Mouse (Mus musculus) MEL (cell line): ENCODE data around the gene Ahcyl2. TPM values are rescaled to one million over a fixed set of nuclear protein-coding genes. Genes with fewer than 3 reads are reported as not detected.

Source experiments
- DNase-seq: peaks from one replicate; pipeline ENCODE4 v3.0.0; 2011; ENCODE audit warnings: low read depth, low spot score
- H3K27ac ChIP-seq: 2 replicates; pipeline ENCODE4 v1.5.1; 2012; ENCODE audit warnings: low read depth, mild to moderate bottlenecking, control low read depth, low read length, moderate library complexity; ENCODE audit not compliant: control insufficient read depth
- H3K27me3 ChIP-seq, 2 experiments: fragments of 150-350 bp in 1 of 2; sonication (generic) in 1 of 2; 2 replicates each; pipeline ENCODE4 v1.6.1; 2012; ENCODE audit warnings: low read length in 2 of 2, mild to moderate bottlenecking in 2 of 2, improper control_type of control experiment in 1 of 2, moderate library complexity in 1 of 2; ENCODE audit not compliant: insufficient read depth in 2 of 2, control insufficient read depth in 1 of 2
- H3K36me3 ChIP-seq, 2 experiments: 2 replicates each; pipeline ENCODE4 v1.6.1; 2012 to 2014; ENCODE audit warnings: low read length in 2 of 2, improper control_type of control experiment in 1 of 2, inconsistent platforms in 1 of 2, mild to moderate bottlenecking in 1 of 2; ENCODE audit not compliant: insufficient read depth in 2 of 2, control insufficient read depth in 1 of 2
- H3K4me1 ChIP-seq, 2 experiments: fragments of 150-350 bp in 1 of 2; sonication (generic) in 1 of 2; 2 replicates each; pipeline ENCODE4 v1.6.1; 2012; ENCODE audit warnings: low read length in 2 of 2, improper control_type of control experiment in 1 of 2, mild to moderate bottlenecking in 1 of 2; ENCODE audit not compliant: insufficient read depth in 2 of 2, control insufficient read depth in 1 of 2
- H3K4me3 ChIP-seq, 2 experiments: fragments of 150-350 bp in 1 of 2; sonication (generic) in 1 of 2; 2 replicates each; pipeline ENCODE4 v1.5.1; 2012; ENCODE audit warnings: low read depth in 2 of 2, low read length in 2 of 2, mild to moderate bottlenecking in 2 of 2, moderate library complexity in 2 of 2, control low read depth in 1 of 2, improper control_type of control experiment in 1 of 2; ENCODE audit not compliant: control insufficient read depth in 1 of 2, insufficient read depth in 1 of 2
- H3K79me2 ChIP-seq: 2 replicates; pipeline ENCODE4 v1.6.1; 2012; ENCODE audit warnings: mild to moderate bottlenecking, low read length, moderate library complexity; ENCODE audit not compliant: control insufficient read depth, poor library complexity, insufficient read depth
- H3K9ac ChIP-seq: 2 replicates; pipeline ENCODE4 v1.6.1; 2012; ENCODE audit warnings: low read depth, mild to moderate bottlenecking, control low read depth, low read length, moderate library complexity; ENCODE audit not compliant: control insufficient read depth, poor library complexity, severe bottlenecking
- H3K9me3 ChIP-seq: fragments of 150-350 bp; sonication (generic); replicated peaks from 2 replicates; pipeline ENCODE4 v1.6.1; 2012; ENCODE audit warnings: mild to moderate bottlenecking, low read length, improper control_type of control experiment, moderate library complexity; ENCODE audit not compliant: insufficient read depth
- CHD2 ChIP-seq: IDR thresholded peaks from 2 replicates; pipeline ENCODE4 v1.6.1; 2011; ENCODE audit warnings: low read length, improper control_type of control experiment
- CTCF ChIP-seq, 3 experiments: IDR thresholded peaks in 2 of 3; conservative IDR thresholded peaks in 1 of 3; 2 replicates each; pipeline ENCODE4 v1.5.1; 2011 to 2012; ENCODE audit warnings: low read length in 3 of 3, low read depth in 2 of 3, mild to moderate bottlenecking in 2 of 3, improper control_type of control experiment in 1 of 3, inconsistent platforms in 1 of 3, mixed read lengths in 1 of 3, moderate library complexity in 1 of 3; ENCODE audit not compliant: control insufficient read depth in 1 of 3, insufficient read depth in 1 of 3, poor library complexity in 1 of 3, severe bottlenecking in 1 of 3
- GATA1 ChIP-seq: IDR thresholded peaks from 2 replicates; pipeline ENCODE4 v1.6.1; 2011; ENCODE audit warnings: low read depth, low read length, improper control_type of control experiment
- HCFC1 ChIP-seq: IDR thresholded peaks from 2 replicates; pipeline ENCODE4 v1.6.1; 2012; ENCODE audit warnings: low read depth, mild to moderate bottlenecking, inconsistent platforms, low read length, improper control_type of control experiment, moderate library complexity
- MYC ChIP-seq: IDR thresholded peaks from 2 replicates; pipeline ENCODE4 v1.6.1; 2011; ENCODE audit warnings: low read depth, mild to moderate bottlenecking, low read length, improper control_type of control experiment, moderate library complexity
- NRF1 ChIP-seq: IDR thresholded peaks from 2 replicates; pipeline ENCODE4 v1.6.1; 2014; ENCODE audit warnings: low read depth, mild to moderate bottlenecking, inconsistent platforms, low read length, improper control_type of control experiment, moderate library complexity; ENCODE audit not compliant: poor library complexity, insufficient read depth, severe bottlenecking
- POLR2A ChIP-seq, 2 experiments: IDR thresholded peaks; 2 replicates each; pipeline ENCODE4 v1.6.1; 2011 to 2012; ENCODE audit warnings: low read length in 2 of 2, mild to moderate bottlenecking in 2 of 2, control low read depth in 1 of 2, improper control_type of control experiment in 1 of 2, low read depth in 1 of 2, moderate library complexity in 1 of 2; ENCODE audit not compliant: control insufficient read depth in 1 of 2, insufficient read depth in 1 of 2, poor library complexity in 1 of 2
- RAD21 ChIP-seq: IDR thresholded peaks from 2 replicates; pipeline ENCODE4 v1.6.1; 2011; ENCODE audit warnings: mild to moderate bottlenecking, low read depth, low read length, improper control_type of control experiment
- RCOR1 ChIP-seq: IDR thresholded peaks from 2 replicates; pipeline ENCODE4 v1.6.1; 2012; ENCODE audit warnings: low read depth, mild to moderate bottlenecking, inconsistent platforms, low read length, improper control_type of control experiment
- SIN3A ChIP-seq: IDR thresholded peaks from 2 replicates; pipeline ENCODE4 v1.6.1; 2012; ENCODE audit warnings: low read length, improper control_type of control experiment, inconsistent platforms
- SMC3 ChIP-seq: IDR thresholded peaks from 2 replicates; pipeline ENCODE4 v1.6.1; 2011; ENCODE audit warnings: low read depth, low read length, improper control_type of control experiment
- TAL1 ChIP-seq: IDR thresholded peaks from 2 replicates; pipeline ENCODE4 v1.6.1; 2012; ENCODE audit warnings: mild to moderate bottlenecking, inconsistent platforms, low read length, moderate library complexity, mixed read lengths
- UBTF ChIP-seq: IDR thresholded peaks from 2 replicates; pipeline ENCODE4 v1.6.1; 2012; ENCODE audit warnings: low read depth, mild to moderate bottlenecking, inconsistent platforms, low read length, improper control_type of control experiment, moderate library complexity, borderline replicate concordance; ENCODE audit not compliant: insufficient read depth
- ZC3H11A ChIP-seq: IDR thresholded peaks from 2 replicates; pipeline ENCODE4 v1.6.1; 2012; ENCODE audit warnings: low read depth, mild to moderate bottlenecking, inconsistent platforms, low read length, improper control_type of control experiment
- ZKSCAN1 ChIP-seq: IDR thresholded peaks from 2 replicates; pipeline ENCODE4 v1.6.1; 2012; ENCODE audit warnings: low read depth, mild to moderate bottlenecking, inconsistent platforms, low read length, improper control_type of control experiment, moderate library complexity
- ZMIZ1 ChIP-seq: IDR thresholded peaks from 2 replicates; pipeline ENCODE4 v1.6.1; 2012; ENCODE audit warnings: low read depth, mild to moderate bottlenecking, inconsistent platforms, low read length, improper control_type of control experiment, moderate library complexity
- polyA plus RNA-seq, 2 experiments: library from polyadenylated mRNA; stranded (reverse) in 1 of 2; unstranded in 1 of 2; fragments of >175 nt in 1 of 2; fragments of >200 nt in 1 of 2; gene quantifications; 2 replicates each; pipeline versions ENCODE4 v1.2.1 to v1.2.4; 2012; ENCODE audit warnings: low replicate concordance in 2 of 2, low read depth in 1 of 2; ENCODE audit not compliant: insufficient read length in 2 of 2, insufficient read depth in 1 of 2, missing spikeins in 1 of 2
- total RNA-seq: library from RNA; depleted of rRNA; stranded (reverse); fragments of 300-350 nt; gene quantifications from 2 replicates; pipeline ENCODE4 v1.2.3, GENCODE M21; 2012

The Ahcyl2 gene
- total and polyA plus RNA-seq, 3 experiments: 16.9 to 17.0 TPM; not detected in 1

GRCm38 (mm10) chr6:29761282-29761681, 6.5 kb upstream of the Ahcyl2 start:
- no peaks in the 10 kb centered on the region for H3K79me2 ChIP-seq
- H3K4me1 ChIP-seq: peaks cover 0 to 3% of the 10 kb centered on the region in 2 experiments; a peak in 1 of 4 replicates
- peaks cover 1 to 3% of the 10 kb centered on the region in 2 experiments; a peak in 1 of 4 replicates for H3K36me3 ChIP-seq
- no peaks in the 10 kb centered on the region for H3K27me3 ChIP-seq
- no peak overlapping the region for H3K9ac ChIP-seq
- no peaks in the 10 kb centered on the region for H3K9me3 ChIP-seq
- DNase-seq: no peak
- H3K4me3 ChIP-seq: no peak overlapping the region
- H3K27ac ChIP-seq: no peak overlapping the region
- TF ChIP-seq TAL1: no peak

GRCm38 (mm10) chr6:29762524-29762923, 5.3 kb upstream of the Ahcyl2 start:
- Histone ChIP-seq H3K9me3 (no peaks in the 10 kb centered on the region), H3K36me3 (peaks cover 1 to 3% of the 10 kb centered on the region in 2 experiments; a peak in 2 of 4 replicates), H3K27ac (no peak overlapping the region), H3K4me3 (no peak overlapping the region), H3K4me1 (peaks cover 0 to 3% of the 10 kb centered on the region in 2 experiments; a peak in 1 of 4 replicates), H3K27me3 (no peaks in the 10 kb centered on the region), H3K9ac (no peak overlapping the region), H3K79me2 (no peaks in the 10 kb centered on the region)
- TF ChIP-seq SMC3 (peak; percentile 87), RAD21 (peak; percentile 83), CTCF (IDR thresholded peaks at IDR 0.05 in 2 of 3, conservative IDR thresholded peaks at IDR 0.05 in 1 of 3; ENCODE audit: control insufficient read depth in 1 of 3, insufficient read depth in 1 of 3, low read depth in 2 of 3, low read length in 3 of 3, poor library complexity in 1 of 3, severe bottlenecking in 1 of 3) (peak; percentile 65 to 86 (median 82)), POLR2A (IDR thresholded peaks at IDR 0.05; ENCODE audit: control insufficient read depth in 1 of 2, insufficient read depth in 1 of 2, low read depth in 1 of 2, low read length in 2 of 2, poor library complexity in 1 of 2) (no peak), SIN3A (peak; percentile 46; the same call in 1 of the 2 replicates), ZC3H11A (peak; percentile 89), UBTF (no peak), ZMIZ1 (no peak)
- peak; percentile 61 for DNase-seq

GRCm38 (mm10) chr6:29766874-29767273, 937 bp upstream of the Ahcyl2 start:
- Histone ChIP-seq H3K4me3 (no peak overlapping the region), H3K9ac (no peak overlapping the region), H3K36me3 (peaks cover 0 to 9% of the 10 kb centered on the region in 2 experiments; a peak in 2 of 4 replicates), H3K79me2 (peaks cover 19% of the 10 kb centered on the region), H3K27me3 (no peaks in the 10 kb centered on the region), H3K4me1 (peaks cover 2 to 3% of the 10 kb centered on the region in 2 experiments; a peak in 2 of 4 replicates), H3K9me3 (no peaks in the 10 kb centered on the region), H3K27ac (no peak overlapping the region)
- peak; percentile 64 for DNase-seq
- TF ChIP-seq GATA1 (peak; percentile 59), TAL1 (peak; percentile 33), RAD21 (peak; percentile 71), CHD2 (no peak), SMC3 (peak; percentile 68), CTCF (IDR thresholded peaks at IDR 0.05 in 2 of 3, conservative IDR thresholded peaks at IDR 0.05 in 1 of 3; ENCODE audit: control insufficient read depth in 1 of 3, insufficient read depth in 1 of 3, low read depth in 2 of 3, low read length in 3 of 3, poor library complexity in 1 of 3, severe bottlenecking in 1 of 3) (peak; percentile 39 to 71 (median 44)), MYC (peak; percentile 82; the same call in 1 of the 2 replicates), POLR2A (IDR thresholded peaks at IDR 0.05; ENCODE audit: control insufficient read depth in 1 of 2, insufficient read depth in 1 of 2, low read depth in 1 of 2, low read length in 2 of 2, poor library complexity in 1 of 2) (no peak), NRF1 (no peak), RCOR1 (no peak), ZC3H11A (peak; percentile 59), ZKSCAN1 (no peak), HCFC1 (peak; percentile 38; the same call in 1 of the 2 replicates), SIN3A (0 out of 2 replicates have a peak, but pooled peaks have one; percentile 52)
